In the genomic region with DNA sequence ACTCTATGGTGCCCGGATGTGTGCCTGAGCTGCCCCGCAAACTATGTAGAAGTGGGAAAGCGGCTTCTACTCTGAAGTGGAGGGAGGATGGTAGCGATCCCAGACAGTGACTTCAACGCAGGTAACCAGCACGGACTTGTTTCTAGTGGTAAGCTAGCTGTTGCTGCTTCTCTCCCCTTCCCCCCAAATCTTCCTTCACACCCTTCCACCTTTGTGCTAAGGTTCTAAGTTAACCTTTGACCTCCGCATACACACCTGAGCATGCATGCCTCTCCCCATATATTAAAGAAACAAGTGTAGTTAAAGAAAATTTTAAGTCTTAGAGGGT, we compare ENCODE assay signal across 16 mouse cellular contexts. TPM values are rescaled to one million over a fixed set of nuclear protein-coding genes. Genes with fewer than 3 reads are reported as not detected.
"Had no signal": no experiment of that assay in that cellular context is flagged by ENCODE, and none has a peak within 500 bp of the region (broad histone marks: within the 10 kb centered on the region; RNA-seq: fewer than 3 reads in every experiment).

No protein-coding gene starts in this region.

- H3K27me3 ChIP-seq: intestine, embryonic 15.5 days; kidney, embryonic 15.5 days; limb, embryonic 13.5 days; midbrain, embryonic 12.5 days; neural tube, embryonic 15.5 days had no signal

- H3K27ac ChIP-seq: intestine, embryonic 15.5 days; kidney, embryonic 15.5 days; limb, embryonic 13.5 days; macrophage; midbrain, embryonic 12.5 days; neural tube, embryonic 15.5 days had no signal

- H3K4me2 ChIP-seq: intestine, embryonic 15.5 days; kidney, embryonic 15.5 days; limb, embryonic 13.5 days; lung, embryonic 14.5 days; midbrain, embryonic 12.5 days; neural tube, embryonic 15.5 days had no signal

- H3K9ac ChIP-seq: intestine, embryonic 15.5 days; kidney, embryonic 15.5 days; limb, embryonic 13.5 days; lung, embryonic 14.5 days; midbrain, embryonic 12.5 days; neural tube, embryonic 15.5 days had no signal

- ATAC-seq: intestine, embryonic 15.5 days had no signal

- H3K4me1 ChIP-seq: intestine, embryonic 15.5 days; kidney, embryonic 15.5 days; limb, embryonic 13.5 days; neural tube, embryonic 15.5 days had no signal

- H3K36me3 ChIP-seq: intestine, embryonic 15.5 days; kidney, embryonic 15.5 days; limb, embryonic 13.5 days; midbrain, embryonic 12.5 days; neural tube, embryonic 15.5 days had no signal

- DNase-seq: kidney, adult 2 months; kidney, postnatal 14 days; left cerebral cortex, postnatal 4 days; lung, embryonic 14.5 days; lung, postnatal 10 days; right cerebral cortex, adult 18-20 months; right cerebral cortex, postnatal 25 days; thymus, adult 18-20 months had no signal

- H3K9me3 ChIP-seq: intestine, embryonic 15.5 days; kidney, embryonic 15.5 days; limb, embryonic 13.5 days; midbrain, embryonic 12.5 days; neural tube, embryonic 15.5 days had no signal

- H3K4me3 ChIP-seq: intestine, embryonic 15.5 days; kidney, embryonic 15.5 days; limb, embryonic 13.5 days; midbrain, embryonic 12.5 days; myocyte; neural tube, embryonic 15.5 days had no signal

RNA-seq across cellular contexts. Expression of a gene that starts 55.4 kb away (rescaled TPM):
- polyA plus RNA-seq: small intestine, adult 2 months had no signal
